Mouse (Mus musculus): ENCODE data around the gene Angptl6. TPM values are rescaled to one million over a fixed set of nuclear protein-coding genes. Genes with fewer than 3 reads are reported as not detected.
A peak's percentile ranks its signal among the peaks of the same experiment; 100 is the strongest.

The Angptl6 gene
- polyA plus RNA-seq, 1 experiment from 2014 or later, result 10.7 TPM

DNA sequence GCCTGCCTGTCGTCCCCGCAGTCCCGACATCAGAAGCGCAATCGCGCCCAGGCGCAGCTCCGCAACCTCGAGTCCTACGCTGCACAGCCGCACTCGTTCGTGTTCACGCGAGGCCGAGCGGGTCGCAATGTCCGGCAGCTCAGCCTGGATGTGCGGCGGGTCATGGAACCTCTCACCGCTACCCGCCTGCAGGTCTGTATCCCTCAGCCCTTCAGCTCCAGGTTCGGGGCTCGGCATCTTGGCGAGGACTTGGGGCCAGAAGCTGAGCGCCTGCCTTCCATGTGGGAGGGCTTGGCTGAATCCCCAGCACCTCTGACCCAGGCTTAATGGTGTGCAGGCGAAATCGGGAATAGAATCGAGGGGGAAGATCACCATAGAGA, 8.8 kb upstream of the Angptl6 start:
- peak; percentile 51 for ATAC-seq
- Histone ChIP-seq H3K4me1 (ENCODE audit: control insufficient read depth, insufficient read depth, low read length) (peaks cover 11% of the 10 kb centered on the region), H3K4me3 (ENCODE audit: low read length) (peak overlapping the region; percentile 74), H3K36me3 (ENCODE audit: control insufficient read depth, insufficient read depth, low read length) (peaks cover 31% of the 10 kb centered on the region), H3K27ac (ENCODE audit: low read length) (peak overlapping the region; percentile 50), H3K27me3 (replicated peaks; ENCODE audit: control insufficient read depth, insufficient read depth, low read length) (no peaks in the 10 kb centered on the region), H3K4me2 (ENCODE audit: low read depth, low read length) (peak overlapping the region; percentile 72), H3K9ac (ENCODE audit: low read depth, low read length) (peak overlapping the region; percentile 93), H3K9me3 (ENCODE audit: control insufficient read depth, low read length) (no peaks in the 10 kb centered on the region)
- WGBS, result under 1% methylated on average over 30 of the region's 30 CpGs

DNA sequence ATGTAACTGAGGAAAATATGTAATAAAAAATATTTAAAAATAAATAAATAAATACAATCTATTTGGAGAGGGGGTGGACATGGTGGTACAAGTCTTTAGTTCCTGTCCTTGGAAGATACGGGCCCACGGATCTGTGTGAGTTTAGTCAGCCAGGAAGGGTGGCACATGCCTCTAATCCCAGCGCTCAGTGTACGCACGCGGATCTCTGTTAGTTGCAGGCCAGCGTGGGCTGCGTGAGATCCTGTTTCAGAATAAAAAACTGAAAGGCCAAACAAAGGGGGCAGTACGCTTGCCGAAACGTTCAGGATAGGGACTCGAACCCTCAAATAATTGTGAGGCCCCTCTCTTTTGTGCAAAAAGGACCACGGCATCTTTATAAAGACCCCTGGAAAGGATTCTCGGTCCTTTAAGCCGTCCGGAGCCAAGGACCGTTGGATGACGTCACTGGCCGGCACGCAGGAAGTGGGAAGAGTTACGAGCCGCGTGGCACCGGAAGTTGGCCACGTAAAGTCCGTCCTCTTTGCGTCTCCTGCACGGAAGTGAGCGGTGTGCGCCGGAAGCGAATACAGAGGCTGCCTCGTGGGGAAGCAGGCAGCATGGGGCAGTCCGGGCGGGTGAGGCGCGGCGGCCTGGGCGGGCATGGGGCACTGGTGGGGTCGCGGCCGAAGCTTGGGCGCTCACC, 8.3 kb upstream of the Angptl6 start, which contains the start of gene Ppan:
TSS of gene Ppan (plus strand) at position 472 of the 682 bp plus-strand sequence.
- WGBS, result under 1% methylated on average over 43 of the region's 43 CpGs
- Histone ChIP-seq H3K4me2 (ENCODE audit: low read depth, low read length) (peak within 1 kb of the TSS; percentile 72), H3K9me3 (ENCODE audit: control insufficient read depth, low read length) (no peaks in the 10 kb centered on the region), H3K27ac (ENCODE audit: low read length) (peak within 1 kb of the TSS; percentile 91), H3K4me3 (ENCODE audit: low read length) (peak within 1 kb of the TSS; percentile 74), H3K36me3 (ENCODE audit: control insufficient read depth, insufficient read depth, low read length) (peaks cover 31% of the 10 kb centered on the region), H3K4me1 (ENCODE audit: control insufficient read depth, insufficient read depth, low read length) (peaks cover 11% of the 10 kb centered on the region), H3K9ac (ENCODE audit: low read depth, low read length) (peak within 1 kb of the TSS; percentile 93), H3K27me3 (replicated peaks; ENCODE audit: control insufficient read depth, insufficient read depth, low read length) (no peaks in the 10 kb centered on the region)
- ATAC-seq, result peak; percentile 98

DNA sequence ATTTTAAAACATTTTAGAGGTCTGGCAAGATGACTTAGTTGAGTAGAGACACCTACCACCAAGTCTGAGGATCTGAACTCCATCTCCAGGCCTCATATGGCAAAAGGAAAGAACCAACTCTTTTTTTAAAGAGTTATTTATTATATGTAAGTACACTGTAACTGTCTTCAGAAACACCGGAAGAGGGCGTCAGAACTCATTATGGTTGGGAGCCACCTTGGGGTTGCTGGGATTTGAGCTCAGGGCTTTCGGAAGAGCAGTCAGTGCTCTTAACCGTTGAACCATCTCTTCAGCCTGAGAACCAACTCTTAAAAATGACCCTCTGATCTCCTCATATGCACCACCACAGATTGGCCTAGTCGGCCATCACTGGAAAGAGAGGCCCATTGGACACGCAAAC, 7.7 kb upstream of the Angptl6 start:
- ATAC-seq, result no peak
- Histone ChIP-seq H3K36me3 (ENCODE audit: control insufficient read depth, insufficient read depth, low read length) (peaks cover 26% of the 10 kb centered on the region), H3K9me3 (ENCODE audit: control insufficient read depth, low read length) (no peaks in the 10 kb centered on the region), H3K4me3 (ENCODE audit: low read length) (no peak overlapping the region), H3K27me3 (replicated peaks; ENCODE audit: control insufficient read depth, insufficient read depth, low read length) (no peaks in the 10 kb centered on the region), H3K9ac (ENCODE audit: low read depth, low read length) (no peak overlapping the region), H3K27ac (ENCODE audit: low read length) (no peak overlapping the region; the same call in 1 of the 2 replicates), H3K4me1 (ENCODE audit: control insufficient read depth, insufficient read depth, low read length) (peaks cover 11% of the 10 kb centered on the region), H3K4me2 (ENCODE audit: low read depth, low read length) (peak overlapping the region; percentile 62; the same call in 1 of the 2 replicates)
- WGBS, result 90% methylated on average over 6 of the region's 6 CpGs

DNA sequence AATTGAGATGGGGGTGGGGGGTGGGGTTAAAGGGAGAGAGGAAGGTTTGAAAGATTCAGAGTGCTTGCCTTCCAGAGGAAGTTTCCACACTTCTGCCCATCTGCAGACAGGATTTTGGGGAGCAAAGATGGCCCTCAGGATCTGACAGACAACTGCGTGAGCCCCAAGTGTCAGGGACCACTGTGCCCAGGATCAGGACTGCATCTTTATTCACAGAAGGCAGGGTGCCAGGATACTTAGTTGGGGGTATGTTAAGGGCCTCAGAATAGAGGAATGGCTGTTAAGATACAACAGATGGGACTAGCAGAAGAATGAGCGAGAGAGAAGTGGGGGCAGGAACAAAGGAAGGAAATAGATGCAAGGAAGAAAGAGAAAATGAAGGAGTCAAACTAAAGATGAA, 7.0 kb upstream of the Angptl6 start:
- H3K9ac ChIP-seq (ENCODE audit: low read depth, low read length), result no peak overlapping the region
- H3K4me1 ChIP-seq (ENCODE audit: control insufficient read depth, insufficient read depth, low read length), result peaks cover 8% of the 10 kb centered on the region
- no peaks in the 10 kb centered on the region for H3K27me3 ChIP-seq (replicated peaks; ENCODE audit: control insufficient read depth, insufficient read depth, low read length)
- no peaks in the 10 kb centered on the region for H3K9me3 ChIP-seq (ENCODE audit: control insufficient read depth, low read length)
- 96% methylated on average over 2 of the region's 2 CpGs for WGBS
- H3K36me3 ChIP-seq (ENCODE audit: control insufficient read depth, insufficient read depth, low read length), result peaks cover 20% of the 10 kb centered on the region
- H3K27ac ChIP-seq (ENCODE audit: low read length), result no peak overlapping the region
- no peak overlapping the region for H3K4me3 ChIP-seq (ENCODE audit: low read length)
- no peak overlapping the region for H3K4me2 ChIP-seq (ENCODE audit: low read depth, low read length)
- no peak for ATAC-seq

DNA sequence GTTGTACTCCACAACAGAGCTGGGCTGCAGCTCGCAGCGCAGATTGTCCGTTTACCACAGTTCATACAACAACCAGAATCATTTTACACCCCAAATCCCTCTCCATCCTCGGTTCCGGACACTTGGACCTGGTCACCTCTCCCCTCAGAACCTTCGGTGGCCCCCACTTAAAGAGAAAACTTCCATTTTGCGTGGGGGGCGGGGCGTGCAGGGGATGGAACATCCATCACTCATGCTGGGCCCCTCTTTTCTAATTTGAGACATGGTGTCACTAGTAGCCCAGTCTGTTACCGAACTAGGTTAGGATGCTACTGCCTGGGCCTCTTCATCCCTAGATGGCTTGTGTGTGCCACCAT, 839 bp downstream of the Angptl6 start:
- peak; percentile 2; the same call in 1 of the 2 replicates for ATAC-seq

DNA sequence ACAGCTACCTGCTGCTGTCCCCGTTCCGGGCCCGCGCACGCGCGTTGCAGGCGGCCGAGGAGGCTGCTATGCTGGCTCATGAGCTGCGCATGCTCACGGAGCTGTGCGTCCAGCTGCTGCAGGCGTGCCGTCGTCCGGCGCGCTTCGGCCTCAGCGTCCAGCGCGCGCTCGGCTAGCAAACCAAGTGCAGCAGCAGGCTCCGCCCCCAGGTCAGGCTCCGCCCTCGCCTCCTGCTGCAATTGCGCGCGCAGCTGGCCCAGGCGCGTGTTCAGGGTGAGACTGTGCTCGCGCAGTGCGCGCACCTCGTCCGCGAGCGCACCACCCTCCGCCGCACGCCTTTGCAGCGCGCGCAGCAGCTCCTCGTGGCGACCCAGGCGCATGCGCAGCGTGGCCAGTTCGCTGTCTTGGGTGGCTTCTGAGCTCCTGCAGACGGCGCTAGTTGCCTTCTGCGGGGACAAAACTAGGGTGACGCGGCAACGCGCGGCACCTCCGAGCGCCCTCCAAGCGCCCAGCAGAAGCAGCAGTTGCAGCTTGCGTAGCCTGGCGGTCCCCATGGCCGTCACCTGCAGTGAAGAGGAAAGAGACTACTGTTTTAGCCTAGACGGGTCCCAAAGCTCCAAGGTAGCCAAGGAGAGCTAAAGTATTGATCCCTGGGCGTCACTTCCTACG, 1.4 kb downstream of the Angptl6 start:
- Histone ChIP-seq H3K27ac (ENCODE audit: low read length) (peak overlapping the region; percentile 95), H3K9ac (ENCODE audit: low read depth, low read length) (peak overlapping the region; percentile 81), H3K27me3 (replicated peaks; ENCODE audit: control insufficient read depth, insufficient read depth, low read length) (no peaks in the 10 kb centered on the region), H3K4me3 (ENCODE audit: low read length) (peak overlapping the region; percentile 55), H3K36me3 (ENCODE audit: control insufficient read depth, insufficient read depth, low read length) (no peaks in the 10 kb centered on the region), H3K4me1 (ENCODE audit: control insufficient read depth, insufficient read depth, low read length) (no peaks in the 10 kb centered on the region; the same call in 1 of the 2 replicates), H3K4me2 (ENCODE audit: low read depth, low read length) (peak overlapping the region; percentile 83), H3K9me3 (ENCODE audit: control insufficient read depth, low read length) (no peaks in the 10 kb centered on the region)
- under 1% methylated on average over 69 of the region's 69 CpGs for WGBS
- peak; percentile 97 for ATAC-seq

More for the DNA sequence above, 839 bp downstream of the Angptl6 start:
- peak overlapping the region; percentile 83 for H3K4me2 ChIP-seq (ENCODE audit: low read depth, low read length)
- H3K27me3 ChIP-seq (replicated peaks; ENCODE audit: control insufficient read depth, insufficient read depth, low read length), result no peaks in the 10 kb centered on the region
- peak overlapping the region; percentile 95 for H3K27ac ChIP-seq (ENCODE audit: low read length)
- H3K36me3 ChIP-seq (ENCODE audit: control insufficient read depth, insufficient read depth, low read length), result no peaks in the 10 kb centered on the region
- H3K9ac ChIP-seq (ENCODE audit: low read depth, low read length), result peak overlapping the region; percentile 81
- H3K4me3 ChIP-seq (ENCODE audit: low read length), result peak overlapping the region; percentile 55
- H3K4me1 ChIP-seq (ENCODE audit: control insufficient read depth, insufficient read depth, low read length), result no peaks in the 10 kb centered on the region; the same call in 1 of the 2 replicates
- H3K9me3 ChIP-seq (ENCODE audit: control insufficient read depth, low read length), result no peaks in the 10 kb centered on the region
- 13% methylated on average over 10 of the region's 10 CpGs for WGBS

DNA sequence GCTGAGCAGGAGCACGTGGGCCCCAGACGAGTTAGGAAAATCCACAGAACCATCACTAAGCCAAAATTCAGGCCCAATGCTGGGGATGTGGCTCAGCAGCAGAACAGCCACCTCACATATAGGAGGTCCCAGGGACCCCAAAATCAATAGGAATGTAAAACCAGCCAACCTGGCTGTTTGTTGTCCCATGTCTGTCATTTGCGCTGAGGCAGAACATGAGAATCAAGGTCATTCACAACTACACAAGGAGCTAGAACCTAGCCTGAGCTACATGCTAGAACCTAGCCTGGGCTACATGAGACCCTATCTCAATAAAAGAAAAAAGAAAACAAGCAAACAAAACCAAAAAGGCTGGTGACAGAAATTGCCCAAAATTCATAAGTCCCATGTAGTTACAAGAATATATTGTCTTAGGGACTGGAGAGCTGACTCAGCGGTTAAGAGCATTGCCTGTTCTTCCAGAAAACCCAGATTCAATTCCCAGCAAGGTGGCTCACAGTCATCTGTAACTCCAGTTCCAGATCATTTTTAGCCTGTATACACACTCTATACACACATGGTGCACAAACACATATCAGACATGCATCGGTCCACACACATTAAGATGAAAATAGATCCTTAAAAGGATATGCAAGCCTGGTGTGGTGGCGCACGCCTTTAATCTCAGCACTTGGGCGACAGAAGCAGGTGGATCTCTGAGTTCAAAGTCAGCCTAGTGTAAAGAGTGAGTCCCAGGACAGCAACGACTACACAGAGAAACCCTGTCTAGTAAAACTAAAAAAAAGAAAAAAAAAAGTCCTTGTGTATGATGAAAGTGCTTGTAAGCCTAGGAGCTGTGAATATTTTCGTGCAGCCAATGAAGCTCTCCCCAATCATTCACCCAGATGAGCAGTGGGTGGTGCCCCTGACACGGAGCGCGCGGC, 2.1 kb downstream of the Angptl6 start:
- H3K27me3 ChIP-seq (replicated peaks; ENCODE audit: control insufficient read depth, insufficient read depth, low read length), result no peaks in the 10 kb centered on the region
- H3K9ac ChIP-seq (ENCODE audit: low read depth, low read length), result peak overlapping the region; percentile 41; the same call in 1 of the 2 replicates
- ATAC-seq, result no peak; the same call in 1 of the 2 replicates
- peak overlapping the region; percentile 52 for H3K27ac ChIP-seq (ENCODE audit: low read length)
- no peaks in the 10 kb centered on the region for H3K9me3 ChIP-seq (ENCODE audit: control insufficient read depth, low read length)
- no peaks in the 10 kb centered on the region; the same call in 1 of the 2 replicates for H3K4me1 ChIP-seq (ENCODE audit: control insufficient read depth, insufficient read depth, low read length)
- 34% methylated on average over 14 of the region's 14 CpGs for WGBS
- H3K4me2 ChIP-seq (ENCODE audit: low read depth, low read length), result peak overlapping the region; percentile 58
- H3K36me3 ChIP-seq (ENCODE audit: control insufficient read depth, insufficient read depth, low read length), result no peaks in the 10 kb centered on the region
- H3K4me3 ChIP-seq (ENCODE audit: low read length), result peak overlapping the region; percentile 55

DNA sequence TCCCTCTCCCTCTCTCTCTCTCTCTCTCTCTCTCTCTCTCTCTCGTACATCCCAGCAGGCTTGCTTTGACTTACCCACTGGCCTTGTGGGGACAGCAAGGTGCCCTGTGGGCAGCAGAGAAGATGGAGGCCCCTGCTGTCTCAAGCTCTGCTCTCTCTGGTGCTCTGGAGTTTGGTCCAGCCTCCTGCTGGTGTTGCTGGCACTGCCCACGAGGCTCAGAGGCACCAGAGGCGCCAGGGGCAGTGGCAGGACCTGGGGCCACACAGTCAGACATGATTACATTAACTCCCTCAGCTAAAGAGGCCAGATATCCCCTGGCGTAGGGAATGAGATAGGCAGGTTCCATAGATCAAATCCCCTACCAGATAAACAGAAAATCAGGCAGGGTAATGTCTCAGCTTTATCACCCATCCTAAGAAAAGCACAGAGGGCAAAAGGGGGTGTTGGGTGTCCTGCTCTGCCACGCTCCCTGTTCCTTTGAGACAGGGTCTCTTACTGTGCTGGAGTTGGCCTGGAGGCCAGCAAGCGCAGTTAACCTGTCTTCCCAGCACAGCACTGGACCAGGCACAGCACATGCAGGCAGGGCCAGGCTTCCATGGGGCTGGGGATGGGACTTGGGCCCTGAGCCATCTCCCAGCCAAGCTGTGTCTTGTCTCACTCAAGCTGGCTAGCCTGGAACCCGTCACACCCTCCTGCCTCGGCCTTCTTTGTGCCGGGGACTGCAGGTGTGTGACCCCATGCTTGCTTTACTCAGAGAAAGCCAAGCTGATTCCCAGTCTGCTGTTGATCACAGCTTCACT, 3.0 kb downstream of the Angptl6 start:
- H3K27ac ChIP-seq (ENCODE audit: low read length), result no peak overlapping the region
- no peaks in the 10 kb centered on the region; the same call in 1 of the 2 replicates for H3K4me1 ChIP-seq (ENCODE audit: control insufficient read depth, insufficient read depth, low read length)
- no peaks in the 10 kb centered on the region for H3K36me3 ChIP-seq (ENCODE audit: control insufficient read depth, insufficient read depth, low read length)
- no peaks in the 10 kb centered on the region for H3K27me3 ChIP-seq (replicated peaks; ENCODE audit: control insufficient read depth, insufficient read depth, low read length)
- WGBS, result 69% methylated on average over 9 of the region's 9 CpGs
- no peak overlapping the region for H3K4me2 ChIP-seq (ENCODE audit: low read depth, low read length)
- ATAC-seq, result no peak
- peak overlapping the region; percentile 4; the same call in 1 of the 2 replicates for H3K9ac ChIP-seq (ENCODE audit: low read depth, low read length)
- H3K4me3 ChIP-seq (ENCODE audit: low read length), result no peak overlapping the region
- no peaks in the 10 kb centered on the region for H3K9me3 ChIP-seq (ENCODE audit: control insufficient read depth, low read length)
